Mouse (Mus musculus) lung, adult 2 months (tissue): ENCODE measurements at regions not wholly inside any gene's neighbourhood (a gene's known extent, or its start where the extent isn't known, plus 50 kb on each side); places are given as distances from the start of the nearest gene placed in this dataset.

Experiments used
- CTCF ChIP-seq: fragments of 200-500 bp; IDR thresholded peaks from 2 replicates; pipeline ENCODE4 v1.5.1; 2011; ENCODE audit warnings: mild to moderate bottlenecking, low read length, control low read depth; ENCODE audit not compliant: insufficient read depth
- POLR2A ChIP-seq: fragments of 200-500 bp; IDR thresholded peaks from 2 replicates; pipeline ENCODE4 v1.6.1; 2011; ENCODE audit warnings: low read depth, mild to moderate bottlenecking, control low read depth, low read length, borderline replicate concordance; ENCODE audit errors: extremely low read depth

DNA sequence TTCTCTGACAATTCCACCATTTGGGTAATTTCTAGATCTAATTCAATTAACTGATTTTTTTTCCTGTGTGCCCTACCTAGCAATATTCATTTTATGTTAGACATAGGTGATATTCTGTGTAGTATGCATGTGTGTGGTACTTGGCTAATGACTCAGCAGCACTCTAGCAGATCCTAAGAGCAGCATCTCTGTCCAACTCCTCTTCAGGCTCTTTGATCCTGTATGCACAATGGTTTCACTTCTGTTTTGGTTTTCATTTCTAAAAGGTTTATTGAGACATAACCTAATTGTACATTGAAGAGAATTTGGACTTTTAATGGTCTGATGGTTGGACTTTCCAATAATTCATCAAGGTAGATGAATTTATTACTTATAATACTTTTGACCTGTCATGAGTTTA lies 308.8 kb upstream of the Gm765 start:
- no peak for TF ChIP-seq CTCF
- no peak for TF ChIP-seq POLR2A
